Mouse (Mus musculus) cerebellum, adult 8-10 months (tissue): Measurements from ENCODE around the gene Aif1.
"Not testable (repeated sequence)": the region's sequence is repeated elsewhere in the genome, so short reads cannot be mapped to it uniquely, and the experiment has no call there.

Experiments used
- DNase-seq: peaks from one replicate; pipeline ENCODE4 v3.0.0; 2022

The Aif1 gene

DNA sequence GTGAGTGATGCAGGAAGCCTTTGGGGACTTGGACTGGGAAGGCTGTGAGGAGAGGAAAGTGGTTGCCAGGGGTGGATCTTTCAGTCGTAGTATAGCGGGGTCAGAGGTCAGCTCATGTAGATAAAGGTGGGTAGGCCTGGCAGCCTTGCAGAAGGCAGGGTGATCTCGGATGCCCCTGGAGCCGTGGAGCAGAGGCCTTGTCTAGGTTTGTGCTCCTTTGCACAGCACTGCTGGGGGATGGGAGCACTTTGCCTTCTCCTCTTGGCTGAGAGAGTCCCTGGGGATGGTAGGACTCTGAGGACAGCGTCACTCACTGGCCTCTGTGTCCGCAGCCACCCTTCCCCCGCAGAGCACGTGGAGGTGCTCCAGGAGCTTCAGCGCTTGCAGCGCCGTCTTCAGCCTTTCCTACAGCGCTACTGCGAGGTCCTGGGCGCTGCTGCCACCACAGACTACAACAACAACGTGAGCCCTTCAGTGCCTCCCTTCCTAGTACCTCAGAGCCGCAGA, 35.3 kb downstream of the Aif1 start:
- DNase-seq = no peak

DNA sequence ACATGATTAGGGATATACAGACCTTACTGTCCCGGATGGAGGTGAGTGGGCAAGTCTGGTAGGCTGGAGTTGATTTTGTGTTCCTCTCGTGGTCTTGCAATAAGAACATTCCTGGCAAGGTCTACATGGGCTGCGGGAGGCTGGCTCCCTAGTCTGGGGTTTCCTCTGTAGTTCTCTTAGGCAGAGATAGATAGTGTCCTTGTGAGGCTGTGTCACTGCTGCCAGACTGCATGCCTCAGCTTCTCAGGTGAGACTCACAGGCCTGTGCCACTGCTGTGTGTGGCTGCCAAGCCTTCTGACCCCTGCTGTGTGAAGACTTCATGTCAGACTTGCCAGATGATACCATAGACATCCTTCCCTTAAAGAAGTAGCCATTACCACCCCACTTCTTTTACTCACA, 36.6 kb downstream of the Aif1 start:
- DNase-seq = no peak

DNA sequence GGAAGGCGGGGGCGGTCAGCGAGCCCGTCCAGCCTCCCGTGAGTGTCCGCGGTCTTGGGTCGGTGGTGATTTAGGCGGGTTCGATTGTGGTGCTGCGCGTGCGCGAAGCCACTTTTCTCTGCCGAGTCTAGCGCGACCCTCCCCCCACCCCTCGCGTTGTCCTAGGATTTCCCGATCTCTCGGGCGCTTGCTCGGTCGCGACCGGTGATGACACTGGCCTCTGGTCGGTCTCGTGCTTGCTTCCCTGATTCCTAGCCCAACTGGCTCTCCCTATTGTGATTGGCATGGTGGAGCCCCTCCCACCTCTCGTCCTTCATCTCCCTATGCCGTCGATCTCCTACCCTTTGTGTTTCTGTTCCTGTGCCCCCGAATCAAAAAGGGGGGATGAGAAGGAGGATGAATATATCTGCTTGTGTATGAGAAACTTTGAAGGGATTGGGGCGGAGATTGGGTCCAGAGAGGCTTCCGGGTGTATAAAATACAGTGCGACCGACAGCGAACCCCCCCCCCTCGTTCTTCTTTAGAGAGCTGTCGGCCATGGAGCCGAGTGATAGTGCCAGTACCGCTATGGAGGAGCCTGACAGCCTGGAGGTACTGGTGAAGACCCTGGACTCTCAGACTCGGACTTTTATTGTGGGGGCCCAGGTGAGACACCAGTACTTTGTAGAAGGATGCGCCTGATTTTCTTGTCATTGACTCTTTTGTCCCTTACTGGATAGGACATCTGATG, 40.1 kb downstream of the Aif1 start:
- no peak for DNase-seq

DNA sequence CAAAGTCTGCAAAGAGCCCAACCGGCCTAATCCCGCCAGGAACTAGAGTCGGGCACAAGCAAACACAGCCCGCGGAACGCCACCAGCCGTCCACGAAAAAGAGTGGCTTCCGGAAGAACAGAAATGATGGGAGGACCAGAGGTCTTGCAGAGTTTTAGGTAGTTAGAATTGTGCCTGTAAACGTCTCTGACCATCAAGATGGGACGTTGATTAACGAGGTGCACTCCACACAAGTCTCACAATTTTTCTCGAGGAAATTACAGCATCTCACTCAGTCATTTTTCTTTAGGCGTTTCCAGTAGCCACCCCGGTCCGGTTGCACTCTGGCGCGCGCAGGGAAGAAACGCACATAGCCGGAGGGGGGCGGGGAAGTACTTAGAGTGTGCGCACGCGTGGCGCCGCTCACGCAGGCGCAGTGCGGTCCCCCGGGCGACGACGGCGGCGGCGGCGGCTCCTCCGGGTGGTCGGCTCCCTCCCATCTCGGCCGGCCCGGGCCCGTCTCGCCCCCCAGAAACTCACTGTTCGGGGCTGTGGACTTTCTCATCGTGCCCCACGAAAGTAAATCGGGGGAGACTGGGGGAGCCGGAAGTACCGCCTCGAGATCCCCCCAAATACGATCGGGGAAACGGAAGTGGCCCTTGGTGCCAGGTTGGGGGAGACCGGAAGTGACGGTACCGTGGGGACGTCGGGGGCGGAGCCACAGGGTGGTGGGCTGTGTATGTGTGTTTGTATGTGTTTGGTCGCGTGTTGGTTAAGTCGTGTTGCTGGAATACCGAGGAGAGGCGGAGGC, 40.9 kb downstream of the Aif1 start, which contains the start of gene Bag6:
Gene Bag6, plus strand, starts transcription at position 378 of the 790 bp plus-strand sequence.
- DNase-seq = peak; percentile 98

DNA sequence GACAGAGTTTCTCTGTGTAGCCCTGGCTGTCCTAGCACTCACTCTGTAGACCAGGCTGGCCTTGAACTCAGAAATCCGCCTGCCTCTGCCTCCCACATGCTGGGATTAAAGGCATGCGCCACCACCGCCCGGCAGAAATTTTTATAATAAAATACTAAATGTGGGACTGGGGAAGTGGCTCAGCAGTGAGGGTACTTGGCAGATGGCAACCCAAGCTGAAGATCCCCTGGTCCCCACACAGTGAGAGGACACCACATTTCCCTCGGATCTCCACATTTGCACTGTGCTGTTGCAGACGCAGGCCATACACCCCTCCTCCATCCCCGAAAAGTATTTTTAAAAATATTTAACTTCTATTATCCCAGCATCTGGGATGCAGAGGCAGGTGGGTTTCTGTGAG, 42.4 kb downstream of the Aif1 start:
- DNase-seq = no peak

DNA sequence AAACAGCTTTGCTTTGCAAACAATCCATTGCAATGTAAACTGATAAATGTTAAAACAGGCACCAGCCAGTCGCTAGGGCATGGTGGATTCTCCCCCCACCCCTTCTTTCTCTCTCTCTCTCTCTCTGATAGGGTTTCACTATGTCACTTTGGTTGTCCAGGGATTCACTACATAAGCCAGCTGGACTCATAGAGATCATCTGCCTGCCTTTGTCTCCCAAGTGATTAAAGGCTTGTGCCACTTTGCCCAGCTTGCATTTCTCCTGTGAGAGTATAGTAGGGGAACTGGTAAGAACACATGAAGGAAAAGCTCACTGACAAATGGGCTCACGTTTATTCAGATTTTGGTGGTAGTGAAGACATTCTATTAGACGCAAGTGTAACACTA, 43.7 kb downstream of the Aif1 start:
- DNase-seq = no peak

DNA sequence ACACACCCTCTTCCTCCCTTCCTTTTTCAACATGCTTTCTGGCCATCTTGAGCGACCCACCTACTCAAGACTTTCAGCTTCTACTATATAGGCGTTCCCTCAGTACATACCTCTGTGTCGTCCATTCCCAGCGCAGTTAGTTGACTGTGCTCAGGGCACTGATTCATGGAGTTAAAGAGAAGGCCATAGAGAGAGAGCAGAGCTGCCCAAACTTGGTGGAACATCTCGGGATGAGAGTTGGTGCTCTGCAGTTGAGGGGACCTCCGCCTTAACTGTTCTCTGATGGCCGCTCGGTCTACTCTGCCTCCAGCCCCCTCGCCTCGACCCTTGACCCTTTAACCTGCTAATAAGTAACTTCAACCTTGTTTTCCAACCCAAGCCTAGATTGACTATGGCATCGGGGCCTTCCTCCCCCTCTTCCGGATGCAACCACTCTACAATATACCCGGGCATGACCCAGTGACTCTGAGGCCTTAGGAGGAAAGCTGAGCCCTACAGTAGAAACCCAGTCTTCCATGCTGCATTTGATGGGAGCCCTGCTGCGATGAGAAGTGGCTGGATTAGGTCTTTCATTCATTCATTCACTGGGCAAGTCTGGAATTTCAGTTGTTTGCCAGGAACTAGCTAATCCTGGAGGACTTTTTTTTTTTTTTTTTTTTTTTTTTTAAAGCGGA, 44.2 kb downstream of the Aif1 start, which contains the start of gene Apom:
Gene Apom, minus strand, starts transcription at position 551 of the 674 bp plus-strand sequence.
- DNase-seq = no peak

DNA sequence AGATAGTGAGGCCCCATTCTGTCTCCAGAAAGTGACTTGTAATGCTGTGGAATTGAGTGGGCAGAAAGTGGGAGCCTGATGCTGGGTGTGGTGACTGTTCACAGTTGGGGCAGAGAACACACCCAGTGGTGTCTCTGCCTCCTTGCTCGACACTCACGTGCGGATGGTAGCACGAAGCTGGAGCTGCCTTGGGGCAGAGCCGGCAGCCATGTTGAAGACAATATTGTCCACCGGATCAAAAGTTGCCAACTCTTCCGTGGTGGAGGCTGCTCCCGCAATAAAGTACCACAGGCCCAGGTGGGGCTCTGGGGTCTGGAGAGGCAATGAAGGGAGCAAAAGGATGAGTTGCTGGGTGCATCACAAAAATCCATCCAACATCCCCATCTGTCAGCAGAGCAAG, 44.8 kb downstream of the Aif1 start:
- no peak for DNase-seq

DNA sequence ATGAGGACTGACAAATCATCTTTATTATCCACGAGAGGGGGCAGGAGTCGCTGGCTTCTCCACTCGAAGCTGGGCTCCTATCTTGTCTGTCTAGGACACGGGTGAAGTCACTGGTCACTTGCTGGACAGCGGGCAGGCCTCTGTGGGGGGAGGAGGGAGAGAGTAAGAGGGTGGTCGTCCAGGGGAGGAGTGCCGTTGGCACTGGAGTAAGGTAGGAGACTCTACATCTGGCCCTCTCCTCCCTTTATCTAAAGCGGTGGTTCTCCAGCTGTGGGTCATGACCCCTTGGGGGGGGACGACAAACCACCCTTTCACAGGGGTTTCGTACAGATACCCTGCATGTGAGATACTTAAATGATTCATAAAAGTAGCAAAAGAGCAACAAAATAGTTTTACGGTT, 46.9 kb downstream of the Aif1 start:
- DNase-seq = no peak

DNA sequence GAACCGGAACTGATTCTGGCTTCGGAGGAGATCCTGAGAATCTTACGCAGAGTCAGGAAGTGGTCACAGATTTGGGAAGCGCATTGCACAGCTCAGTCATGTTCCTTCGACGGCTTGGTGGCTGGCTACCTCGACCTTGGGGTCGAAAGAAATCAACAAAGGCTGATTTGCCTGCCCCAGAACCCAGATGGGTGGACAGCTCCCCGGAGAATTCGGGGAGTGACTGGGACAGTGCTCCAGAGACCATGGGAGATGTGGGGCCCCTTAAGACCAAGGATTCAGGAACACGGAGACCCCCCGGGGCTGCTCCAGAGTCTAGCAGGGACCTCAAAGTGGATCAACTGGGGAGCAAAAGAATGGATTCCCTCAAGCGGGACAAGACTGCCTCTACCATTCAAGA, 48.9 kb downstream of the Aif1 start:
- no peak for DNase-seq

DNA sequence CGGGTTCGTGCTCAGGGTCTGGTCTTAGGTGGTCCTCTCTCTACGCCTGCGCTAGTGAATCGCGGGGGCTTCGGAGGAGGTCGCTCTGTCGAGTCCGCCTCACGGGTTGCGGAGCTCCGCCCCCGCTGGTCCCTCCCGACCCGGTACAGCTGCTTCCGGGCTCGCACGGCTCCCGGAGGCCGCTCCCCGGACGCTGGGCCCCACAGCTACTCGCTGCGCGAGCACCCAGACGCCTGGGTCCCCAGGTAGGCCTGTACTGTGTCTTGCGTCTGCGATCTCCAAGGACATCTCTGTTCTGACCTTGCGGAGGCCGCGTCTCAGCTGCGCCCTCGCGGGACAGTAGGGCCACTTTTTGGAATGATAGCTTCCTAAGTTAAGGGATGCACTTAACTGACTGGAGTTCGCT, 49.7 kb downstream of the Aif1 start, which contains the start of gene D17H6S53E:
Gene D17H6S53E, plus strand, starts transcription at position 168 of the 406 bp plus-strand sequence.
- DNase-seq = peak; percentile 63

DNA sequence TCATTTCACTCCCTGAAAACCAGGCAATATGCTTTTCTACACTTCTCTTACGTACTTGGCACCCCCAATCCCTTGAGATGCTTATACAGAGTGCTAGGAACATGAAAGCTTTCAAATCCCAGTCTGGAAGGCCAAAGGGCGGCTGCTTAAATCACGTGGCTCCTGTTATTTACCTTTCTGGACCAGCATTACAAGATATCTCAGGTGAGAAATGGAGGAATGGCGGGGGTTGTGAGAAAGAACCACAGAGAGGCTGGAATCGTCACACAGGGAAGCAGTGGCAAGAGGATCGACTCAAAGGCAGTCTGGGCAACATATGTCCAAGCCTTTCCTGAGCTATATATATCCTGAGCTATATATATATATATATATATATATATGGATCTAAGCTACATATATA, 50.3 kb downstream of the Aif1 start:
- DNase-seq = no peak

DNA sequence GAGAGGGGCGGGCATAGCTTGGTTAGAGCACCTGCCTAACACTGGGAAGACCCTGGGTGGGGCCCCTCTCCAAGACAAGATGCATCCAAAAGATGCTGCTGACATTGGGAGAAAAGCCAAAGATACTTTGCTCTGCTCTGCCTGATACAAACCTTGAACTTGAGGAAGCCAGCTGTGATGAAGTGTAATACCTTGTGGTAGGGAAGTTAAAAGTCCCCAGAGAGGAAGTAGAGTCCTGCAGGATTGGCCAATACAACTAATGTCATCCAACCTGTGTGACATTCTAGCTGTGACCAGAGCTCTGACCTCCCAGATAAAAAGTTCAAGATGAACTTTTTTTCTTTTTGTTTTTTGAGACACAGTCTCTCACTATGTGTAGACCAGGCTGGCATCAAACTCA, 50.8 kb downstream of the Aif1 start:
- no peak for DNase-seq

DNA sequence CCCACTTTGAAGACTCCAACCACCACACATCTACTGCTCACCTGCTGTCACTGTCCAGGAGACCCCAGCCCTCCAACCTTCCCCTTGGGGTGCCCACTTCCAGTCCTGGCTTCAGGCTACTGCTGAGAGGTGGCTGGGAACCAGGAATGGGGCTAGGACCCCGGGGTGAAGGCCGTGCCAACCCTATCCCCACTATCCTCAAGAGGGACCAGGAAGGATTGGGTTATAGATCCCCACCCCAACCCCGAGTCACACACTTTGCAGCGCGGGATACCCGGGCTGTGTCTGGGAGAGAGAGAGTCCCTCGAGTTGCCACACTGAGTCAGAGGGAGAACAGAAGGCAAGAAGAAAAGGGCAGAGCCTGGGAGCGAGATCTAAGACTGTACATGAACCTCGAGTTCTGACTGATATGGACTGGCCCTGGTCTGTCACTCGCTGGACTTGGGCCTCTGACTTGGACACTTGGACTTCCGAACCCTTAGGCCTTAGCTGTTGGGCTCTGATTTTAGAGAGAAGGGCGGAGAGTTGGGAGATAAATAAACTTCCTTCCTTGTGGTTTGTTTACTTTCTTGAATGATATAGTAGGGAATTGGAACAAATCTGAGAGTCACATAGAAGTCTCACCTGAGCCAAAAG, 51.5 kb downstream of the Aif1 start:
- DNase-seq = not testable (repeated sequence)

DNA sequence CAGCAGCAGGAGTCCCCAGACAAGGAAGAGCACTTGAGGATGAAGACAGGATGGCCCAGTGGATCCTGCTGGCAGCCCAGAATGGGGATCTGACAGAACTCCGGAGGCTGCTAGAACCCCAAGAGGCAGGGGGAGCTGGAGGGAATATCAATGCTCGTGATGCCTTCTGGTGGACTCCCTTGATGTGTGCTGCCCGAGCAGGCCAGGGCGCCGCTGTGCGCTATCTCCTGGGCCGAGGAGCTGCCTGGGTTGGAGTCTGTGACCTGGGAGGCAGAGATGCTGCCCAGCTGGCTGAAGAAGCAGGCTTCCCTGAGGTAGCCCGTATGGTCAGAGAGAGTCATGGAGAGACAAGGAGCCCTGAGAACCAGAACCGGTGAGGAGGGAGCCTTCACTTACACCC, 52.6 kb downstream of the Aif1 start:
- DNase-seq = not testable (repeated sequence)

DNA sequence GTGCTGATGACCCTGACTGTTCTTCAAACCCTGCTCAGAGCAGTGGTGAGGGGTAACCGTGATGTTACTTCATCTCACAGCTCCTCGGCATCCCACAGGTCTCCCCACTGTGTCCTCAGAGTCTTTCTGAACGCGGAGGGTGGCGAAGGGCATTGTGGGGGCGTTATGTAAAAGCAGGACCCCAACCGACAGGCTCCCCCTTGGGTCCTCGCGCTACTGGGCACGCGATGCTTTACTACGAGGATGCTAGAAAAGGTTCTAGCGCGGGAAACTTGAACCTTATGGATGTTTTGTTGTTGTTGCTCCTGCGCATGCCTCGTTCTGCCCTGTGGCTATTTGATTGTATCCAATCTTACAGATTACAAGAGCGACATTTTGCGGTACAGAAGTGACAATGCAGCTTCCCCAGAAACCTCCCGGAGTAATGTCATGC, 54.0 kb downstream of the Aif1 start, which contains the start of gene Csnk2b:
Gene Csnk2b, minus strand, starts transcription at position 183 of the 433 bp plus-strand sequence.
- peak; percentile 67 for DNase-seq

DNA sequence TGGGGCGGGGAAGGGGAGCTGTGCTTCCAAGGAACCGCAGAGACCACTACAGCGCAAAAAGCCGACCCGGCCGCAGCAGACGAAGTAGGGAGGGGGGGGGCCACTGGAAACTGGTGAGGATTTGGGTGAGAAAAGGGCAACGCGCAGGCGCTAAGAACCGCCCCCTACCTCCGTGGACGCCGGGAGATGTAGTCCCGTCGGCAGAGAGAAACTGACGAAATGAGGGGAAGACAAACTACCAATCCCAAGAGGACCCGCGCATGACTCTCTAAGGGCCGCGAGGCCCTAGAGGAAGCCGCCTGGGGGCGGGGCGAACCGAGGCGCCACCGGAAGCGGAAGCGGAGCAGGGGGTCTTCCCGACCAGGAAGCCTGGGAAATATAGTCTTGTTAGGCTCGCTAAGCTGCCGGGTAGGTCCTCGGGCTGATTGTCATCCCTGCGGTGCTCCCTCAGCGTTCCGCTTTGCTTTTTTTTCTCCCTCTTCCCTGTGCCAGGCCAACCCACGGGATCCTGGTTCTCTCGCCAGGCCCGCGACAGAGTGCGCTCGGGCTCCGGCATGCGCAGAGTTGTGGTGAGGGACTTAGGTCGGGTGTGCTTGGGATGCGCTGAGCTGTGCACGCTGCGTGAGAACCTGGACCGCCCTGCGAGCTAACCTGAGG, 54.6 kb downstream of the Aif1 start, which contains the start of gene Gpank1:
Gene Gpank1, plus strand, starts transcription at position 313 of the 657 bp plus-strand sequence.
- DNase-seq = peak; percentile 96
